Mouse (Mus musculus): ENCODE measurements around the gene Pcbd2.

- TF ChIP-seq CTCF (IDR thresholded peaks at IDR 0.05; ENCODE audit: extremely low read depth, insufficient read depth, low read length) (peak; percentile 51; the same call in 1 of the 2 replicates), POLR2A (IDR thresholded peaks at IDR 0.05; ENCODE audit: extremely low read depth, insufficient read depth, low read length) (no peak)
Measured at GRCm38 (mm10) chr13:55727839-55728238, 671 bp downstream of the Pcbd2 start.
